Mouse (Mus musculus) MEL (cell line): Measurements from ENCODE around the gene Sgsm3. TPM values are rescaled to one million over a fixed set of nuclear protein-coding genes. Genes with fewer than 3 reads are reported as not detected.

ENCODE experiments used
- DNase-seq: peaks from one replicate; pipeline ENCODE4 v3.0.0; 2011; ENCODE audit warnings: low read depth, low spot score
- H3K27ac ChIP-seq: 2 replicates; pipeline ENCODE4 v1.5.1; 2012; ENCODE audit warnings: low read depth, mild to moderate bottlenecking, control low read depth, low read length, moderate library complexity; ENCODE audit not compliant: control insufficient read depth
- H3K27me3 ChIP-seq, 2 experiments: fragments of 150-350 bp in 1 of 2; sonication (generic) in 1 of 2; 2 replicates each; pipeline ENCODE4 v1.6.1; 2012; ENCODE audit warnings: low read length in 2 of 2, mild to moderate bottlenecking in 2 of 2, improper control_type of control experiment in 1 of 2, moderate library complexity in 1 of 2; ENCODE audit not compliant: insufficient read depth in 2 of 2, control insufficient read depth in 1 of 2
- H3K36me3 ChIP-seq, 2 experiments: 2 replicates each; pipeline ENCODE4 v1.6.1; 2012 to 2014; ENCODE audit warnings: low read length in 2 of 2, improper control_type of control experiment in 1 of 2, inconsistent platforms in 1 of 2, mild to moderate bottlenecking in 1 of 2; ENCODE audit not compliant: insufficient read depth in 2 of 2, control insufficient read depth in 1 of 2
- H3K4me1 ChIP-seq, 2 experiments: fragments of 150-350 bp in 1 of 2; sonication (generic) in 1 of 2; 2 replicates each; pipeline ENCODE4 v1.6.1; 2012; ENCODE audit warnings: low read length in 2 of 2, improper control_type of control experiment in 1 of 2, mild to moderate bottlenecking in 1 of 2; ENCODE audit not compliant: insufficient read depth in 2 of 2, control insufficient read depth in 1 of 2
- H3K4me3 ChIP-seq, 2 experiments: fragments of 150-350 bp in 1 of 2; sonication (generic) in 1 of 2; 2 replicates each; pipeline ENCODE4 v1.5.1; 2012; ENCODE audit warnings: low read depth in 2 of 2, low read length in 2 of 2, mild to moderate bottlenecking in 2 of 2, moderate library complexity in 2 of 2, control low read depth in 1 of 2, improper control_type of control experiment in 1 of 2; ENCODE audit not compliant: control insufficient read depth in 1 of 2, insufficient read depth in 1 of 2
- H3K79me2 ChIP-seq: 2 replicates; pipeline ENCODE4 v1.6.1; 2012; ENCODE audit warnings: mild to moderate bottlenecking, low read length, moderate library complexity; ENCODE audit not compliant: control insufficient read depth, poor library complexity, insufficient read depth
- H3K9ac ChIP-seq: 2 replicates; pipeline ENCODE4 v1.6.1; 2012; ENCODE audit warnings: low read depth, mild to moderate bottlenecking, control low read depth, low read length, moderate library complexity; ENCODE audit not compliant: control insufficient read depth, poor library complexity, severe bottlenecking
- H3K9me3 ChIP-seq: fragments of 150-350 bp; sonication (generic); replicated peaks from 2 replicates; pipeline ENCODE4 v1.6.1; 2012; ENCODE audit warnings: mild to moderate bottlenecking, low read length, improper control_type of control experiment, moderate library complexity; ENCODE audit not compliant: insufficient read depth
- CHD1 ChIP-seq: IDR thresholded peaks from 2 replicates; pipeline ENCODE4 v1.6.1; 2012; ENCODE audit warnings: low read depth, mild to moderate bottlenecking, inconsistent platforms, low read length, improper control_type of control experiment
- CTCF ChIP-seq, 3 experiments: IDR thresholded peaks in 2 of 3; conservative IDR thresholded peaks in 1 of 3; 2 replicates each; pipeline ENCODE4 v1.5.1; 2011 to 2012; ENCODE audit warnings: low read length in 3 of 3, low read depth in 2 of 3, mild to moderate bottlenecking in 2 of 3, improper control_type of control experiment in 1 of 3, inconsistent platforms in 1 of 3, mixed read lengths in 1 of 3, moderate library complexity in 1 of 3; ENCODE audit not compliant: control insufficient read depth in 1 of 3, insufficient read depth in 1 of 3, poor library complexity in 1 of 3, severe bottlenecking in 1 of 3
- E2F4 ChIP-seq: IDR thresholded peaks from 2 replicates; pipeline ENCODE4 v1.6.1; 2011; ENCODE audit warnings: low read depth, low read length, improper control_type of control experiment, borderline replicate concordance
- ELF1 ChIP-seq: IDR thresholded peaks from 2 replicates; pipeline ENCODE4 v1.6.1; 2014; ENCODE audit warnings: low read depth, mild to moderate bottlenecking, inconsistent platforms, low read length, improper control_type of control experiment, moderate library complexity
- ETS1 ChIP-seq: IDR thresholded peaks from 2 replicates; pipeline ENCODE4 v1.6.1; 2012; ENCODE audit warnings: low read depth, mild to moderate bottlenecking, inconsistent platforms, low read length, improper control_type of control experiment, moderate library complexity
- GABPA ChIP-seq: IDR thresholded peaks from 2 replicates; pipeline ENCODE4 v1.6.1; 2012; ENCODE audit warnings: low read depth, mild to moderate bottlenecking, inconsistent platforms, low read length, improper control_type of control experiment, moderate library complexity
- HCFC1 ChIP-seq: IDR thresholded peaks from 2 replicates; pipeline ENCODE4 v1.6.1; 2012; ENCODE audit warnings: low read depth, mild to moderate bottlenecking, inconsistent platforms, low read length, improper control_type of control experiment, moderate library complexity
- JUND ChIP-seq: IDR thresholded peaks from 2 replicates; pipeline ENCODE4 v1.6.1; 2011; ENCODE audit warnings: low read depth, mild to moderate bottlenecking, improper control_type of control experiment, low read length
- KAT2A ChIP-seq: conservative IDR thresholded peaks from 2 replicates; pipeline ENCODE4 v1.6.1; 2012; ENCODE audit warnings: low read depth, low read length, improper control_type of control experiment, inconsistent platforms
- MAX ChIP-seq: IDR thresholded peaks from 2 replicates; pipeline ENCODE4 v1.6.1; 2011; ENCODE audit warnings: low read length, improper control_type of control experiment
- MAZ ChIP-seq: IDR thresholded peaks from 2 replicates; pipeline ENCODE4 v1.6.1; 2012; ENCODE audit warnings: low read depth, mild to moderate bottlenecking, inconsistent platforms, low read length, improper control_type of control experiment
- MXI1 ChIP-seq: IDR thresholded peaks from 2 replicates; pipeline ENCODE4 v1.6.1; 2011; ENCODE audit warnings: mild to moderate bottlenecking, low read depth, low read length, improper control_type of control experiment
- MYB ChIP-seq: IDR thresholded peaks from 2 replicates; pipeline ENCODE4 v1.6.1; 2011; ENCODE audit warnings: mild to moderate bottlenecking, low read depth, low read length, improper control_type of control experiment
- MYC ChIP-seq: IDR thresholded peaks from 2 replicates; pipeline ENCODE4 v1.6.1; 2011; ENCODE audit warnings: low read depth, mild to moderate bottlenecking, low read length, improper control_type of control experiment, moderate library complexity
- NELFE ChIP-seq: IDR thresholded peaks from 2 replicates; pipeline ENCODE4 v1.6.1; 2011; ENCODE audit warnings: low read depth, low read length, improper control_type of control experiment
- NRF1 ChIP-seq: IDR thresholded peaks from 2 replicates; pipeline ENCODE4 v1.6.1; 2014; ENCODE audit warnings: low read depth, mild to moderate bottlenecking, inconsistent platforms, low read length, improper control_type of control experiment, moderate library complexity; ENCODE audit not compliant: poor library complexity, insufficient read depth, severe bottlenecking
- POLR2AphosphoS2 ChIP-seq: IDR thresholded peaks from 2 replicates; pipeline ENCODE4 v1.6.1; 2011; ENCODE audit warnings: low read length, improper control_type of control experiment
- RAD21 ChIP-seq: IDR thresholded peaks from 2 replicates; pipeline ENCODE4 v1.6.1; 2011; ENCODE audit warnings: mild to moderate bottlenecking, low read depth, low read length, improper control_type of control experiment
- RCOR1 ChIP-seq: IDR thresholded peaks from 2 replicates; pipeline ENCODE4 v1.6.1; 2012; ENCODE audit warnings: low read depth, mild to moderate bottlenecking, inconsistent platforms, low read length, improper control_type of control experiment
- SMC3 ChIP-seq: IDR thresholded peaks from 2 replicates; pipeline ENCODE4 v1.6.1; 2011; ENCODE audit warnings: low read depth, low read length, improper control_type of control experiment
- TAL1 ChIP-seq: IDR thresholded peaks from 2 replicates; pipeline ENCODE4 v1.6.1; 2012; ENCODE audit warnings: mild to moderate bottlenecking, inconsistent platforms, low read length, moderate library complexity, mixed read lengths
- TBP ChIP-seq: IDR thresholded peaks from 2 replicates; pipeline ENCODE4 v1.8.0; 2011; ENCODE audit warnings: low read depth, low read length, improper control_type of control experiment
- TCF12 ChIP-seq: IDR thresholded peaks from 2 replicates; pipeline ENCODE4 v1.6.1; 2014; ENCODE audit warnings: low read depth, mild to moderate bottlenecking, inconsistent platforms, low read length, improper control_type of control experiment, moderate library complexity
- USF2 ChIP-seq, 2 experiments: IDR thresholded peaks; 2 replicates each; pipeline ENCODE4 v1.6.1; 2011 to 2012; ENCODE audit warnings: improper control_type of control experiment in 2 of 2, low read length in 2 of 2, borderline replicate concordance in 1 of 2, inconsistent platforms in 1 of 2, low read depth in 1 of 2, mild to moderate bottlenecking in 1 of 2; ENCODE audit not compliant: insufficient read depth in 1 of 2
- ZKSCAN1 ChIP-seq: IDR thresholded peaks from 2 replicates; pipeline ENCODE4 v1.6.1; 2012; ENCODE audit warnings: low read depth, mild to moderate bottlenecking, inconsistent platforms, low read length, improper control_type of control experiment, moderate library complexity
- ZMIZ1 ChIP-seq: IDR thresholded peaks from 2 replicates; pipeline ENCODE4 v1.6.1; 2012; ENCODE audit warnings: low read depth, mild to moderate bottlenecking, inconsistent platforms, low read length, improper control_type of control experiment, moderate library complexity
- ZNF384 ChIP-seq: IDR thresholded peaks from 2 replicates; pipeline ENCODE4 v1.6.1; 2012; ENCODE audit warnings: low read depth, mild to moderate bottlenecking, inconsistent platforms, low read length, improper control_type of control experiment
- polyA plus RNA-seq, 2 experiments: library from polyadenylated mRNA; stranded (reverse) in 1 of 2; unstranded in 1 of 2; fragments of >175 nt in 1 of 2; fragments of >200 nt in 1 of 2; gene quantifications; 2 replicates each; pipeline versions ENCODE4 v1.2.1 to v1.2.4; 2012; ENCODE audit warnings: low replicate concordance in 2 of 2, low read depth in 1 of 2; ENCODE audit not compliant: insufficient read length in 2 of 2, insufficient read depth in 1 of 2, missing spikeins in 1 of 2
- total RNA-seq: library from RNA; depleted of rRNA; stranded (reverse); fragments of 300-350 nt; gene quantifications from 2 replicates; pipeline ENCODE4 v1.2.3, GENCODE M21; 2012

Gene Sgsm3
- total and polyA plus RNA-seq, 3 experiments: 33.0 to 39.5 TPM; not detected in 1

DNA sequence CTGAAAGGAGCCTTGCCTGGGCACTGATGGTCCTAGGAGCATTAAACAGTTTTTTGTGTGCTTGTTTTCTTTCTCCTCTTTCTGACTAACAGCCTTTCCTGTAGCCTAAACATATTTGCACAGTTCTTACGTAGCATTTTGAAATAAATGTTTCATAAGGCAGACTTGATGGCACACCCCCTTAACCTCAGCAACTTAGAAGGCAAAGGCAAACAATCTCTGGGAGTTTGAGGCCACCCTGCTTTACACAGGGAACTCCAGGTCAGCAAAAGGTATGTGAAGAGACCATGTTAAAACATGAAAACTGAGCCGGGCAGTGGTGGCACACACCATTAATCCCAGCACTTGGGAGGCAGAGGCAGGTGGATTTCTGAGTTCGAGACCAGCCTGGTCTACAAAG lies 1.9 kb upstream of the Sgsm3 start:
- H3K27me3 ChIP-seq: no peaks in the 10 kb centered on the region
- no peak for DNase-seq
- H3K4me1 ChIP-seq: peaks cover 16 to 24% of the 10 kb centered on the region in 2 experiments
- no peaks in the 10 kb centered on the region for H3K9me3 ChIP-seq
- H3K27ac ChIP-seq: no peak overlapping the region
- H3K79me2 ChIP-seq: peaks cover 5% of the 10 kb centered on the region
- H3K9ac ChIP-seq: no peak overlapping the region
- H3K4me3 ChIP-seq: no peak overlapping the region
- peaks cover 0 to 19% of the 10 kb centered on the region in 2 experiments; a peak in 2 of 4 replicates for H3K36me3 ChIP-seq
- TF ChIP-seq KAT2A: no peak
- TF ChIP-seq E2F4: no peak
- no peak for TF ChIP-seq RCOR1
- no peak for TF ChIP-seq MYB
- no peak for TF ChIP-seq SMC3
- TF ChIP-seq TBP: no peak
- no peak for TF ChIP-seq ZNF384
- no peak for TF ChIP-seq HCFC1
- TF ChIP-seq POLR2AphosphoS2: no peak
- TF ChIP-seq TAL1: no peak
- no peak for TF ChIP-seq NELFE
- no peak for TF ChIP-seq ELF1
- TF ChIP-seq ETS1: no peak
- TF ChIP-seq MXI1: no peak
- TF ChIP-seq JUND: no peak
- TF ChIP-seq MYC: no peak

DNA sequence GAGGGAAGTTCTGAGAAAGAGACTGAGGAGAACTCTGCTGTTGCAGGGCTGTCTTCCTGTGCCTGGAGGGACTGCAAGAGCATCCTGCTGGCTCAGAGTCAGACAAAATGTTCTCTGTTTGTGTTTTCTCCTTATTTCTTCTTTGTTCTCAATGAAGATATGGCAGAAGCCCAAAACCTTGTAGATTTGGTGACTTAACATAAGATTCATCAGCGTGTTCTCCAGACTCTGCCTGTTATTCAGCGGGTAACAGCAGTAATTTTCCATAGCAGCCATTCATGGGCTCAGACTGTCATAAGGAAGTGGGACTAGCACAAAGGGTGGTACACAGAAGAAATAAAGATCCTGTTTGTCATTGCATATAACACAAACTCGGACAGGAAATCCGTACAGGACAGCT lies 2.0 kb downstream of the Sgsm3 start:
- peaks cover 18 to 24% of the 10 kb centered on the region in 2 experiments for H3K4me1 ChIP-seq
- peaks cover 0 to 40% of the 10 kb centered on the region in 2 experiments; a peak in 2 of 4 replicates for H3K36me3 ChIP-seq
- TF ChIP-seq NRF1 (no peak), RAD21 (no peak), E2F4 (no peak), TCF12 (no peak), ZMIZ1 (no peak), ETS1 (no peak), USF2 (IDR thresholded peaks at IDR 0.05; ENCODE audit: borderline replicate concordance in 1 of 2, insufficient read depth in 1 of 2, low read depth in 1 of 2, low read length in 2 of 2) (no peak), CHD1 (no peak), TBP (no peak), CTCF (IDR thresholded peaks at IDR 0.05 in 2 of 3, conservative IDR thresholded peaks at IDR 0.05 in 1 of 3; ENCODE audit: control insufficient read depth in 1 of 3, insufficient read depth in 1 of 3, low read depth in 2 of 3, low read length in 3 of 3, poor library complexity in 1 of 3, severe bottlenecking in 1 of 3) (no peak), MAX (no peak), NELFE (no peak), GABPA (no peak), SMC3 (no peak), ZKSCAN1 (no peak), KAT2A (no peak), POLR2AphosphoS2 (no peak), MAZ (no peak), JUND (no peak)
- TF ChIP-seq, all 39 proteins: peak for 0
- Histone ChIP-seq H3K4me3 (no peak overlapping the region), H3K9me3 (no peaks in the 10 kb centered on the region), H3K9ac (no peak overlapping the region), H3K79me2 (peaks cover 11% of the 10 kb centered on the region), H3K27ac (no peak overlapping the region), H3K27me3 (no peaks in the 10 kb centered on the region)
- DNase-seq: peak; percentile 38
